Mouse (Mus musculus) neural tube, embryonic 15.5 days (tissue): Measurements from ENCODE around the gene Gm17509. TPM values are rescaled to one million over a fixed set of nuclear protein-coding genes. Genes with fewer than 3 reads are reported as not detected.

Source experiments
- polyA plus RNA-seq: library from polyadenylated mRNA; unstranded; fragments of >200 nt; fragmentation: Nextera tagmentation; extraction: Ambion mirVana; gene quantifications from 2 replicates; pipeline ENCODE4 v1.2.1, GENCODE M21; 2015

Gene Gm17509
- polyA plus RNA-seq, 1 experiment from 2014 or later: 0.47 TPM

Other genes starting within 250 kb of the Gm17509 start
- 30.3 and 39.9 TPM in 2 replicates for gene Parp8, start 195.5 kb downstream of the Gm17509 start, polyA plus RNA-seq
- 13.7 and 20.0 TPM in 2 replicates for gene Emb, start 12.5 kb downstream of the Gm17509 start, polyA plus RNA-seq